Mouse (Mus musculus): ENCODE results near the gene Ticam1.

DNA sequence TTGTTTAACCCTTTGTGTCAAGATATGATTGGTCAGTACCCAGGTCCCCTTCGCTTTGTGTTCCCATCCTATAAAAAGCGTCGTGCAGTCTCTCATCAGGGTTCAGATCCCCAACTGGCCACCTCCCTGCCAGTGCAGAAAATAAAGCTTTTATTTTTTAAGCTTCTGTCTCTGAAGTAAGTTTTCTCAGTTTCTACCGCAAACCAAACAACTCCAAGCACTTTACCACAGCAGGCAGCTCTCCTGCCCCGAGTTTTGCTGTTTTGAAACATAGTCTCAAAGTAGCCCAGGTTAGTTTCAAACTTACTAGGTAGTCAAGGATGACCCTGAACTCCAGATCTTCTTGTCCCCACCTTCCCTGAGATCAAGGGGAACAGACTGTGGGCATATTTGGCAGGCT, 1.8 kb upstream of the Ticam1 start:
- TF ChIP-seq CTCF (conservative IDR thresholded peaks at IDR 0.05 in 1 of 2, IDR thresholded peaks at IDR 0.05 in 1 of 2; ENCODE audit: low read depth in 2 of 2, low read length in 2 of 2) (no peak), ZKSCAN1 (IDR thresholded peaks at IDR 0.05; ENCODE audit: borderline replicate concordance, low read depth, low read length) (no peak), E2F4 (IDR thresholded peaks at IDR 0.05; ENCODE audit: insufficient replicate concordance, low read depth, low read length) (no peak), HCFC1 (IDR thresholded peaks at IDR 0.05; ENCODE audit: low read depth, low read length) (no peak), ZMIZ1 (IDR thresholded peaks at IDR 0.05; ENCODE audit: low read depth, low read length) (no peak), POLR2A (IDR thresholded peaks at IDR 0.05; ENCODE audit: low read depth, low read length) (no peak), GABPA (IDR thresholded peaks at IDR 0.05; ENCODE audit: insufficient replicate concordance, low read depth, low read length) (no peak), USF1 (IDR thresholded peaks at IDR 0.05; ENCODE audit: low read depth, low read length) (no peak), EP300 (IDR thresholded peaks at IDR 0.05; ENCODE audit: low read length) (no peak; the same call in 1 of the 2 replicates), CHD1 (IDR thresholded peaks at IDR 0.05; ENCODE audit: low read depth, low read length) (no peak), TCF12 (IDR thresholded peaks at IDR 0.05; ENCODE audit: low read depth, low read length) (no peak), CHD2 (IDR thresholded peaks at IDR 0.05; ENCODE audit: low read length) (no peak)

Measured in CH12.LX (cell line).